Mouse (Mus musculus) cerebellum, postnatal 36 days (tissue): ENCODE measurements around the gene Cd300ld5.
"Not testable (repeated sequence)": the region's sequence is repeated elsewhere in the genome, so short reads cannot be mapped to it uniquely, and the experiment has no call there.

Experiments
- DNase-seq, 2 experiments: peaks; one replicate each; pipeline ENCODE4 v3.0.0; 2021 to 2022; ENCODE audit warnings: mixed read lengths in 2 of 2

The Cd300ld5 gene

DNA sequence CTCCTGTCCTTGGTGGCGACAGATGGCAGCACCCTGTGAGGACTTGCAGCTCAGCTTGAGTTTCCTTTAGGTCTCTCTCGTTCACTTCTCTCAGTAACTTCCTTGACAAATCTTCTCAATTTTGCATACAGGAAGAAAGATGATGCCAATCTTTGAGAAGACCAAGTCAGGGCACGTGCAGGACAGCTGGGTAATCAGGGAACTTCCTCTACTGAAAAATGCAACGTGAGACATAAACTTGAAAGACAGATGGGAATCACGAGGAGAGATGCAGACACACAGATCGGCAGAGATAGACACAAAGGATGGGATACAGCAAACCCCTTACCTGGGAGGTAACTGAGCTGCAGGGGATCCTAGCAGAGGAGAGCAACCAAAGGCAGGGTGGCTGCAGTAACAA, 10.7 kb downstream of the Cd300ld5 start, which contains the start of gene Cd300ld4:
TSS of gene Cd300ld4 (minus strand) at position 101 of the 400 bp plus-strand sequence.
- not testable (repeated sequence) for DNase-seq

GRCm38 (mm10) chr11:115016093-115016492, 21.5 kb downstream of the Cd300ld5 start, which contains the start of gene Cd300ld2:
Gene Cd300ld2, minus strand, starts transcription at chr11:115016193.
- not testable (repeated sequence) for DNase-seq

DNA sequence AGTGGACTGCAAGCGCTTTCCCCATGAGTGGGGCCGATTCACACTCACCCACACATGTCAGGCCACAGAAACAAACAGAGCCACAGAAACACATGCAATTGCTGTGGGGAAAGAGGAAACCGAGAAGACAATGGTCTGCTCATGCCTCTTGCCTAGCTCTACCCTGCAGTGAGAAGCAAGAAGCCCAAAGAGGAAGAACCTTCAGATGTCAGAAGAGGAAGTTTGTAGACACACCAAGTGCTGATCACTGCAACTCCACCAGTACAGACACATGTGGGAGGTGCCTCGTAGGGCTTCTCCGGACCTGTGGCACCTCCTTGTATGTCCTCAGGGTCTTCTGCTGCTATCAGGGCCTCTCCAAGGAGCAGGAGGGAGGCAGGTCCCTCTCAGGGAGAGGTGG, 33.5 kb downstream of the Cd300ld5 start:
- no peak for DNase-seq

DNA sequence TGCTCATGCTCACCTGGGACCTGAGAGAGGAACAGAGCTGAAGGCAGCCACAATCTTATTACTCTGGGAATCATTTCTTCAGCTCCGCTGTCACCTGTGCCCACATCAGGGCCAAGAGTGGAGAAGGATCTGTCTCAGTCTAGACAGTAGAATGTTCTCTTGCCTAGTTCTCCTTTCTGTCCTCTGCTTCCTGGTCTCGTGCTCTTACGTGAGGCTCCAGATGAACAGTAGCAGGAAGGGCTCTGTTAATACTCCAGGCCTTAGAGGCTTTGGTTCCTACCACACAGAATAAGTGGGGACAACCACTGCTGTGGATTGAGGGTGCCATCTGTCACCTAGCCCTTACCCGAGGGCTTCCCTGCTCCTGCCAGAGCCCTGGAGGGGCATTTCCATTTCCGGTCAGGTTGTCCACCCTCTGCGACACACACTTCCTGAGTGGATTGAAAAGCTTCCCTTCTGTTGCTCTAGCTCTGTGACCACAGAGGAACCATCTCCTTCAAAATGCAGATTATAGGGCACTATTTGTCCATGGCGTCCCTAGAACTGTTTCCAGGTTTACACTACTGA, 36.0 kb downstream of the Cd300ld5 start, which contains the start of gene Cd300c2:
TSS of gene Cd300c2 (minus strand) at position 407 of the 567 bp plus-strand sequence.
- peak in 1 of 2 experiments; percentile 25 for DNase-seq

GRCm38 (mm10) chr11:114989793-114990192, 47.8 kb downstream of the Cd300ld5 start, which contains the start of gene Cd300ld:
Gene Cd300ld, minus strand, starts transcription at chr11:114989922.
- no peak for DNase-seq

GRCm38 (mm10) chr11:114981866-114982265, 55.7 kb downstream of the Cd300ld5 start:
- no peak for DNase-seq
